Mouse (Mus musculus): Measurements from ENCODE around the gene Wwp2.
A peak's percentile ranks its signal among the peaks of the same experiment; 100 is the strongest.

The Wwp2 gene

DNA sequence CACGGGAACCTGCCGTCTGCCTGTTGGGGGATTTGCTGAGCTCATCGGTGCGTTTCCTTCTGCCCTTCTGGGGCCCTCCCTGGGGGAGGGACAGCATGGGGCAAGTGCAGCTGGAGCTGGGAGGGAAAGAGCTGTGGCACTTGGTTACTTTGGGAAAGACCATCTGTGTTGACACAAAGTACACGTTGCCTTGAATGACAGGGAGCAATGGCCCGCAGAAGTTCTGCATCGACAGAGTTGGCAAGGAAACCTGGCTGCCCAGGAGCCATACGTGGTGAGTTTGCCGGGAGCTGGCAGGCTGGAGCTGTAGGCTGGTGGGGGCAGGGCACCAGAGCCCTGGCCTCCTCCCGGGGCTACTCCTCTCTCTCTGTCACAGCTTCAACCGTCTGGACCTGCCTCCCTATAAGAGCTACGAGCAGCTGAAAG, 120.4 kb downstream of the Wwp2 start:
- DNase-seq (ENCODE audit: low read depth, low spot score) = no peak

DNA sequence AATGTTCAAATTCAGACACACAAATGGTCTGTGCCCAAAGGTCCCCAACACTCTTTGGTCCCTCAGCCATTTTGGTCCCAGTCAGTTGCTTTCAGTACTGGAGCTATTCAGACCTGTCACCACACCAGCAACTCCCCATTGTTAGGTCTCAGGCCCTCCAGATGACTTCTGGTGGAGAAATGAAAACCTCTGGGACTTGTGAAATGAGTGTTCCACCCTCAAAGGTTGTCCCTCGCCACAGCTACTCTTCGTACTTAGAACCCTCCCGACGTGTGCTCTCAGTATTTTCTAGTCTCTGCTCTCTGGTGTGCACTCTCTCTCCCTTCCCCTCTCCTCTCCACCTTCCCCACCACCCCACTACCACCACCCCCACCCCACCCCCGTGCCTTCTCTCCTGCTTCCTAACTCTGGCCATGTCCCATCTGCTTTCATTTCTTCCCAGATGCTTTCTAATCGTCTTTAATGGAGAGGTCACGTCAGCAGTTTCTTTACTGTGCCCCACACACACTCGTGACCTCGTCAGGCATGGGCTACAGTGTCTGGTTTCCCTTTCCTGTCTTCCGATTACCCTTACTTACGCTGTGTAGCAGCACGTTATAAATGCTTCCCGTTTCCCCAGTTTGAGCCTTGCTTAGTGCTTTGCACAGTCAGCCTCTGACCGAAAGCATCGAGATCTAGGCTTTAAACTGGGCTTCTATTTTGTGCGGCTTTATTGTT, 124.8 kb downstream of the Wwp2 start:
- peak; percentile 52 for DNase-seq (ENCODE audit: low read depth, low spot score)

DNA sequence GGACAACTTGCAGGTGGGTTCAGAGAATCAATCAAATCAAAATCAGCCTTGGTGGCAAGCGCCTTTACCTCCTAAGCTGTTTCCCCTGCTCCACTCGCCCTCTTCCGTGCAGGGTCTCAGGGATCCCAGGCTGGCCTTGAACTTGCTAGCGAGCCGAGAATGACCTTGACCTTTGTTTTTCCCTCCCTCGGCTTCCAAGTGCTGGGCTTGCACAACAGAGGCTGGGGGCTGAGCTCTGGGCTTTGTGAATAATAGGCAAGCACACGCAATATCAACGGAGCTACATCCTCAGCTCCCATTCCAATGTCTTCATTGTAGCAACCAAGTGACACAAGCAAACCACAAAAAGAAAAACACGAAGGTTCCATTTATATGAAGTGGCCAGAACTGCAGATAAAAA, 126.0 kb downstream of the Wwp2 start:
- no peak for DNase-seq (ENCODE audit: low read depth, low spot score)

DNA sequence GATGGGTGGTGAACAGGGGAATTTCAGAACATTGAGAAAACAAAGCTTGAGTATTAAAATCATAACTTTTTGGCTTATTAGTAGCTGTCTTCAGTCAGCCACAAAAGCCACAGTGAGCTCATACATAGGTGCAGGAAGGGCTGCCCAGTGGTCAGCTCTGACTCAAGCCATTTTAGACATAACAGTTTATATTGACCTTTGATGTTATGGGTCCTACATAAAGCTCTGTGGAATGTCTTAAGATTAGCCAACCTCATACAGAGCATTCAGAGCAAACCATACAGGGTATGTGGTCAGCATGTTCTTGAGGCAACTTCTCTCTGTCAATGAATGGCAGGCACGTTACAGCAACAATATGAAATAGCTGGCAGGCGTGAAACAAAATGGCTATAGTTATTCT, 134.9 kb downstream of the Wwp2 start:
- no peak for DNase-seq (ENCODE audit: low read depth, low spot score)

DNA sequence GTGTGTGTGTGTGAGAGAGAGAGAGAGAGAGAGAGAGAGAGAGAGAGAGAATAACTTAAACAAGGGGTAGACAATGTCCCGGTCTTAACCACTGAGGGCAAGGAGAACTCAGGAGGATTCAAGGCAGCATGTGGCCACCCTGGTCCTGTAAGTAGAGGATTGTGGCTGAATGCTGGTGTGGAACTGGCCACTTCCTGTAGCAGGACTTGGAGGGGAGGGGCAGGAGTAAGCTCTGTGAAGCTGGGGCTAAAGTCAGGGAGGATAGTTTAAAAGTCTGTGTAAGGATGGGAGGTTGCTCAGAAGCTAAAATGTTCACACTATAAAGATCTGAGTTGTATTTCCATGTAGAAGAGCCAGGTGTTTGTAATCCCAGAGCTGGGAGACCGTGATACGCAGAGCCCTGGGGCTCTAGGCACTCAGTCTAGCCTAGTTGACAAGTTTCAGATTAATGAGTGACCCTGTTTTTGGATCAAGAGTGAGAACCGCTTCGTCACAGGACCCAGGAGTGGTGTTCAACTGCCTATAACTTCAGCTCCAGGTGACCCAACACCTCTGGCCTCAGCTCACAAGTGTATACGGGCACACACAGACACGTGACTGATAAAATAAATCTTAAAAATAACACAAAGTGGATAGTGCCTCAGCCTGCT, 135.4 kb downstream of the Wwp2 start:
- no peak for DNase-seq (ENCODE audit: low read depth, low spot score)

DNA sequence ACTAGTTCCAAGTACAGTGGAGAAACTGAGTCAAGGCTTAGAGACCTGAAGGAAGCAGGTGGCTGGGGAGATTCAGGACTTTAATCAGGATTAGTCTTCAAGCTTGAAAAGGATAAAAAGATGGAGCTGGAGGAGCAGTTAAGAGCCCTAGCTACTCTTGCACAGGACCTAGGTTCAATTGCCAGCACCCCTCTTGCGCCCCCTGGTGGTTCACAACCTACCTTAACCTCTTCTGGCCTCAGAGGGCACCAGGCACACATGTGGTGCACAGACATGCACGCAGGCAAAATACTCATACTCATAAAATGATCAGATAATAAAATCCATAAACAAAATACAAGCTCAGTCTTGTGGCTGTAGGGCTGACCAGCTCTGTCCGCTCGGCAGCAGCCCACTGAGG, 136.3 kb downstream of the Wwp2 start:
- DNase-seq (ENCODE audit: low read depth, low spot score) = peak; percentile 74

DNA sequence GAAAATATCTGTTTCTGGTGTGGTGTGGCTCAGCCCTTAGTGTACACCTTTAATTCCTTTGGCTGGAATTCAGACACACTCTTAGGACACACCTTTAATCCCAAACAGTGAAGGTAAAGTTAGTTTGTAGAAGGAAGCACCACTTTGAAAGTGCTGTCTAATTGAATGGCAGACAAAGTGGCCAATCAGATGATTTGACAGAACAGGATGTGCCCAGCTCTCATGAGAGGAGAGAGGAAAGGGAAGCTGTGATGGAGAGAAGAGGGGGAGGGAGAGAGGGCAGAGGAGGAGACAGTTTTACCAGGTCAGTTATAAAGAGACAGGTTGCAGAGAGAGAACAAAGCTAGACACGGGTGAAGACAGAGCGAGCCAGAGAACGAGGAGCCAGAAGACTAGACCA, 138.6 kb downstream of the Wwp2 start:
- no peak for DNase-seq (ENCODE audit: low read depth, low spot score)

DNA sequence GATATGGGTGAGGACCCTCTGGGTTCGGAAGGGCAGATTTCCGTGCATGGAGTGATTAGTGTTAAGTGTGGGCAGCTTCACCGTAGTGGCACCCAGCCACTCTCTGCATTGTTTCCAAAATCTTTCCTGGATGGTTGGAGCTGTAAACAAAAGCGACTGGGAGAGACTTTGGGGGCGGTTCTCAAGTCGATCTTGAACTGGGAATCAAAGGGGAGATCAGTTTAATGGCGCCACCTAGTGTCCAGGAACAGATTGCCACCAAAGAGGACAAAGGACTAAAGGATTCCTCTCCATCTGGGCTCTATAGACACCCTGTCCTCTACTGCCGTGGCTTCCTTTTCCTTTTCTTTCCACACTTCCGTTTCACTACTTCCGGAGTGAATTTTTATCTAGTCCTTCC, 140.5 kb downstream of the Wwp2 start:
- peak; percentile 95 for DNase-seq (ENCODE audit: low read depth, low spot score)

DNA sequence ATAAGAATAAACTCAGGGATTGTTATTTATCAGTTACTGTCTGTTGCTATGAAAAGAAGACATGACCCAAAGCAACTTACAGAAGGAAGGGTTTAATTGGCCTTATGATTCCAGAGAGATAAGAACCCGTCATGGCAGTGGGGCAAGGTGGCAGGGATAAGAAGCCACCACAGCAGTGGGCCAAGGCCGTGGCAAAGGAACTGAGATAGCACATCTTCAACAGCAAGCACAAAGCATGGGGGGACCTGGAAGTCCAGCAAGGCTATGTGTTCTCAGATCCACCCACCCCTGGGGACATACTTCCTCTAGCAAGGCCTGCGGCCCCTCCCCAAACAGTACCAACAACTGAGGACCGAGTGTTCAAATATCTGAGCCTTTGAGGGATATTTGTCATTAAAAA, 141.5 kb downstream of the Wwp2 start:
- no peak for DNase-seq (ENCODE audit: low read depth, low spot score)

DNA sequence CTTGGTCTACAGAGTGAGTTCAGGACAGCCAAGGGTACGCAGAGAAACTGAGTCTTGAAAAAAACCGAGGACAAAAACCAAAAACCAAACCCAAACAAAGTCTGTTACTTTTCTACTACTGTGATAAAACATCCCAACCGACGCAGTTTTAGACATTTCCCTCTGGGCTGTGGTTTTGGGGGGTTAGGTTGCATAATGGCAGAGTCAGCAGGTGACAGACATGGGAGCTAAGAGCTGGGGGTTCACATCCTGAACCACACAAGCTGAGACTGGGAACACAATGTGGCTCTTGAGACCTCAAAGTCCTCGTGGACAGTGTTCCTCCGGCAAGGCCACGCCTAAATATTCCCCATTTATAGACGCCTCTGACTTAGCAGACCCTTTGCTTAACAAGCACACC, 142.0 kb downstream of the Wwp2 start:
- no peak for DNase-seq (ENCODE audit: low read depth, low spot score)

DNA sequence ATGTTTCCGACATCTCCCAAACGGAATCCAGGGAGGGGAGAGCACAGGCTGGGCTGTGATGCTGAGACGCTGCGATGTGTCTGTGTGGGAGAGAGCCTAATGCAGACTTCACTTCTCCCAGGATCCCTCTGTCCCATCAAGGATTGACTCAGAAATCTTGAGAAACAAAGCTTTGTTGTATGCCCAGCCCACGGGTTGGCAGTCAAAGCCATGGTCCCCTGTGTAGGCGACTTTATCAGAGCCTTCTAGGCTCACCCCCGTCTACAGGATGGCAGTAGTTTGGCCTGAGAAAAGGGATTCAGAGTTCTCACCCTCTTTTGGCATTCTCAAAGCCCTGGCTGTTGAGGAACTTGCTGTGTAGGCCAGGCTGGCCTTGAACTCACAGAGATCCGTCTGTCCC, 142.4 kb downstream of the Wwp2 start:
- DNase-seq (ENCODE audit: low read depth, low spot score) = no peak

DNA sequence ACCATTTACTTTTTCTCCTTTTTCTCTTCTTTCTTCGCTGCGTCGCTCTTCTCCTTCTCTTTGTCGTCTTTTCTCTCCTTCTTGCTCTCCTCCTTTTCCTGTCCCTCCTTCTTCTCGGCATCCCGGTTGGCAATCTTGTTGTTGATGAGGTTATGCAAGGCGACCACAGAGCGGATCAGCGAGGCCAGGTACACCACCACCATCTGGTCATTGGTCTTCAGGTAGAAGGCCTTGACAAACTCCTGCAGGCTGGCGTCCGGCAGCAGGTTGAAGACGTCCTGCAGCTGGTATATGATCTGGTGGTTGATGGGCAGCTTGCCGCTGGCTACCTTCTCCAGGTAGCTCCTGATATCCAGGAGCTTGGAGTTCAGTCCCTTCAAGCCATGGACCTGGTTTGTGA, 144.7 kb downstream of the Wwp2 start:
- no peak for DNase-seq (ENCODE audit: low read depth, low spot score)

DNA sequence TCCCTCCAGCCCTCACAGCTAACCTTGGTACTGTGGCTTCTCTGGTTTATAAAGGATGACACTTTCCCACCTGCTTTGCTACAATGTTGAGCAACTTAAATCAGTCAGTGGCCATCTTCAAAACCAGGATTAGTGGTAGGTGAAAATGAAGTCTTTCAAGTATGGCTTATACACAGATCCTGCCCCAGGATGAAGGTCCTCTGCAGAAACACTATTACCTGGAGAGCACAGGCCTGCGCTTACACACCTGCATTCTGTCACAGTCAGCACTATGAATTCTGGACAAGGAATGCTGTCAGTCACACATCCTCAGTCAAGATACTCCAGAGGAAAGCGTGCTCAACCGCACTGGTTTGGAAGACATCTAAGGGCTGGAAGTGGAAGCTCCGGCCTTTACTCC, 145.4 kb downstream of the Wwp2 start:
- DNase-seq (ENCODE audit: low read depth, low spot score) = no peak

DNA sequence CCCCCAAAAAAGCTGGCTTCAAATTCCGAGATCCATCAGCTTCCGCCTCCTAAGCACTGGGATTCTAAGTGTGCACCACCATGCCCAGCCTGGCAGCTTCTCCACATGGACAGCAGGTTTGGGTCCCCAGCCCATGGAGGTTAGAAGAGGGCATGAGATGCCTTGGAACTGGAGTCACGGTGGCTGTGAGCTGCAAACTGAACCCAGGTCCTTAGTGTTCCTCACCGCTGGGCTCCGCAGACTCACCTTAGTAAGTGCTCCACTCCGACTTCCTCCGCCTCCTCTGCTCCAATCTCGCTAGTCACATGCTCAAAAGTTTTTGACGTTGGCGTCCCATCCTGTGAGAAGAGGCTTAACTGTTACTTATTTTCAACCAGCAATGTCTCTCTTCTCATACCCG, 146.0 kb downstream of the Wwp2 start:
- DNase-seq (ENCODE audit: low read depth, low spot score) = no peak

DNA sequence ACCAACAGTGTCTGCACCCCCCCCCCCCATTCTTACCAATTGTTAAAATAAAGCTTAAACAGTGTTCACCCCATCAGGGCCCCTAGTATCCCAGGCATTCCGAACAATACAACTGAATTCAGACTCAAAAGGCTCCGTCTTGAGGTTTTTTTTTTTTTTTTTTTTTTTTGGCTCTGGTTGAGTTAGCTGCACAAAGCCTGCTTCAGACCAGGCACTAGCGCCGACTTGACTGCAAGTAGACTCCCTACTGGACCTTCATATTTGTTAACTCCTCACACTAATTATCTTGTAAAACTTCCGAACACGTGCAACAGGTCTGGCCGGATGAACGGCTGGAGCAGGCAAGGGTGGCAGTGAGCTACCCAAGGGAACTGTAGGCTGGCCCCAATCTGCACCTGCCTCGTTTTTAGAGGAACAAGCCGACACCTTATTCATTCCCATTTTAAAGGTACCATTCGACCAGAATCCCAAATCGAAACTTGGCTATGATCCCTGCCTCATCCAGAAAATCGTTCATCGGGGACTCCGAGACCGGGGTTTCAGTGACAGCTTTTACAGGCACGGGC, 151.3 kb downstream of the Wwp2 start:
- peak; percentile 21 for DNase-seq (ENCODE audit: low read depth, low spot score)

DNA sequence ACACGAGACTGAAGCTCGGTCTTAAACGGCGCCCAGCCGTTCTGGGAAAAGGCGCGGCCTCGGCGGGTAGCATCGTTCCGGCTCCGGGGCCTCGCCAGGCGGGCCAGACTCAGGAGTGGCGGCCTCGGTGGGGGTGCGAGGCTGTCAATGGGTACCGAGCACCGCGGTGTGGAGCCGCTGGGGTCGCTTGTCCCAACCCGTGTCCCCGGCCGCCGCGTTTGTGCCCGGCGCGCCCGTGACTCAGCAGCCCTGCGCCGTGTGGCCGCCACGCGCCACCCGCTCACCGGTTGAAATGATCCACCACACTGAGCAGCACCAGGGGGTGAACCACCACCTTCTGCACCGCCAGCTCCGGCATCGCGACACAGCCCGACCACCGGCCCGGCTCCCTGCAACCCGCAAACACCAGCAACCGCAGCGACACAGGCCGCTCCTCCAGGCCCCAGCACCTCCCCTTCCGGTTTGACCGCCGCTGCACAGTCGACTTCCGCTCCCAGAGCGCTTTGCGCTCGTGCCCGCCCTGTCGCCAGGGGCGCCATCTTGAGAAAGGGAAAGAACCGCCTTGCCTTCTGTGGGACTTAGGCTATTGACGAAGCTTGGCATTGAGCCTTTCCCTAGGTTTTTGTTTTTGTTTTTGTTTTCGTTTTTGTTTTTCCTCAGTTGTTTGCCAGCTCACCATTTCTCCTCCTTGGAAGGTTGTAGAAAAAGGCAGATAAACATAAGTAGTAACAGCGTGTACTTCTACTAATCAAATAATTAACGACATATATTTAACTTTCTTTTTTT, 152.0 kb downstream of the Wwp2 start, which contains the start of gene Psmd7:
TSS of gene Psmd7 (minus strand) at position 470 of the 786 bp plus-strand sequence.
- peak; percentile 96 for DNase-seq (ENCODE audit: low read depth, low spot score)

DNA sequence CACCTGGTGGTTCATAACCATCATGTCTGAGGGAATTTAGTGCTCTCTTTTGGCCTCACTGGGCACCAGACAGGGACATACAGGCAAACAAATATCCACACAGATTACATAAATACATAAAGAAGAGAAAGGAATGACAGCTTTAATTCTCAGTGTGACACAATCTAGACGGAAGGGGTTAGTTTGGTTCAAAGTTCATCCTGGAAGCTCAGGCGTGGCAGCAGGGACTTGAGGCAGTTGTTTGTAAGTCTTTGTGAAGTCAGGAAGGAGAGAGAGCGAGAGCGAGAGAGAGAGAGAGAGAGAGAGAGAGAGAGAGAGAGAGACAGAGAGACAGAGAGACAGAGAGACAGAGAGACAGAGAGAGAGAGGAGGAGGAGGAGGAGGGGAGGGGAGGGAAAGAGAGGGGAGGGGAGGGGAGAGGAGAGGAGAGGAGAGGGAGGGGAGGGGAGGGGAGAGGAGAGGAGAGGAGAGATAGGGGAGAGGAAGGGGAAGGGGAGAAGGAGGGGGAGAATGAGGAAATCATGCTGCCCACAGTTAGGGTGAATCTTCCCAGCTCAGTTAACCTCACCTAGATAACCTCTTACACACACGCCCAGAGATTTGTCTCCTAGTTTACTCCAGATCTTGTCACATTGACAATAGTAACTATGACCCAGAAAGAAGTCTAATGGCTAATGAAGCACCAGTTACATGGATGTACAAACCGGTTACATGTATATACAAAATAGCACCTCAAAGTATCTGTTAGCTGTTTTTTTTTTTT, 158.0 kb downstream of the Wwp2 start:
- no peak for DNase-seq (ENCODE audit: low read depth, low spot score)

DNA sequence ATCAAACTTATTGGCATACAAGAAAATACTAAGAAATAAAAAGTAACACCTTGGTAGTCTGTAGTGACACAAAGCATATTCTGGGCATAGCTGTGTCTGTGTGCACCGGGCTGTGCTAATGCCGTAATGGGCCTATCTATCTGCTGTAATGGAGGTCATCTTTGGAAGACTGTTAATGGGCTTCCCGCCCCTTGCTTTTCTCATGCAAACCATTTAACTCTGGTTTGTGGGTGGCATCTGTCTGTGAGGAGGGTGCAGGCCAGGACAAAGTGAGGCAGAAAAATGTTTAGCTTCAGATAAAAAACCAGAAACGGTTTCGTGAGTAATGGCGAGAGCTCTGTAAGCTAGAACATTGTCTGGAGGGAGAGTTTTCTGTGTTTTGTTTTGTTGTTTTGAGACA, 158.7 kb downstream of the Wwp2 start:
- no peak for DNase-seq (ENCODE audit: low read depth, low spot score)

DNA sequence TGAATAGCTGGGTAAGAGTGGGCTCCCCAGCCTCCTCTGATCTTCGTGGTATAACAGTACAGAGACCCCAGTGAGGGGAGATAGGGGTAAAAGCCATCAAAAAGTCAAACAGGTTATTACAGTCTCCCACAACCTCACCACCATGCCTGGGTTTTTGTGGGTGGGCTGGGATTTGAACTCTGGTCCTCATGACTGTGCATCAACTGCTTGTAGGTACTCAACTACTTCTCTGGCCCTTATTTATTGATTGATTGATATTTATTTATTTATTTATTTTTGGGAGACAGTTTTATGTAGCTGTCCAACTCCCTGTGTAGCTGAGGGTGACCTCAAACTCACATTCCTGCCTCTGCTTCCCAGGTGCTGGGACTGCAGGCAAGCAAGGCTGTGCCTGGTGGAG, 161.6 kb downstream of the Wwp2 start:
- DNase-seq (ENCODE audit: low read depth, low spot score) = no peak

DNA sequence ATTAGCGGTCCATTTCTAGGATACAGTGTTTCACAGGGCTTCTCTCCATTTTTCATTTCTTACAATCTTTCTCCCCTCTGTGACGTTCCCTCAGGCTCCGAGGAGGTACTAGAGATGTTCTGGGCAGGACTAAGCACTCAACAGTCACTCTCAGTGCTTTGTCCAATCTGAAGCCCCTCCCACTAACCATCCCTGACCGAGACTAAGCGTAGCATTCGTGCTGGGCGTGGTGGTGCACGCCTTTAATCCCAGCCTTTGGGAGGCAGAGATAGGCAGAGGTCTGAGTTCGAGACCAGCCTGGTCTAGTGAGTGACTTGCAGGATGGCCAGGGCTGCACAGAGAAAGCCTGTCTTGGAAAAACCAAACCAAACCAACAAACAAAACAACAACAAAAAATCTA, 163.5 kb downstream of the Wwp2 start:
- no peak for DNase-seq (ENCODE audit: low read depth, low spot score)

DNA sequence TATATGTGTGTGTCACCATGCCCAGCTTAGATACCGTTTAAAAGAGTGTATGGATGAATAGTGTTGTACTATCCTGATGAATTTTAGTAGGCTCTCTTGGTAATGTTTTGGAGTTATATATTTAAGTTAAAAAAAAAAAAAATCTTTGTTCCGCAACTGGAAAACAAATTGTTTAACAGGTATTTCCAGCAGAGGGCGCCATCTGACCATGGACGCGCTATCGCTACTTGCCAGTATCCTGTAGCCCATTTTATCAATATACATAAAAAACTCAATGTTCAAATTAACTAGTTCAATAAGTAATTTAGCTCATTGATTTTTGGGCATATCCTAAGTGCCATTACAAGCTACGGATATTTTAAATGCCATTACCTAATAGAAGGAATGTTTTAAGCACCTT, 166.9 kb downstream of the Wwp2 start:
- peak; percentile 77 for DNase-seq (ENCODE audit: low read depth, low spot score)

All from forelimb bud, embryonic 11.5 days (tissue).